Mouse (Mus musculus) left cerebral cortex, adult 18-20 months (tissue): Measurements from ENCODE around the gene Mpl. TPM values are rescaled to one million over a fixed set of nuclear protein-coding genes. Genes with fewer than 3 reads are reported as not detected.

Experiments used
- DNase-seq, 2 experiments: peaks; one replicate each; pipeline ENCODE4 v3.0.0; 2021 to 2022; ENCODE audit warnings: low spot score in 2 of 2, mixed read lengths in 1 of 2
- total RNA-seq, 2 experiments: library from RNA; stranded (reverse); gene quantifications; 2 replicates each; pipeline ENCODE4 v1.2.3; 2021

Mpl gene
- total RNA-seq, 2 experiments from 2014 or later: 0.51 to 0.91 TPM

GRCm38 (mm10) chr4:118428531-118429214, 28.6 kb downstream of the Mpl start:
- DNase-seq: no peak

DNA sequence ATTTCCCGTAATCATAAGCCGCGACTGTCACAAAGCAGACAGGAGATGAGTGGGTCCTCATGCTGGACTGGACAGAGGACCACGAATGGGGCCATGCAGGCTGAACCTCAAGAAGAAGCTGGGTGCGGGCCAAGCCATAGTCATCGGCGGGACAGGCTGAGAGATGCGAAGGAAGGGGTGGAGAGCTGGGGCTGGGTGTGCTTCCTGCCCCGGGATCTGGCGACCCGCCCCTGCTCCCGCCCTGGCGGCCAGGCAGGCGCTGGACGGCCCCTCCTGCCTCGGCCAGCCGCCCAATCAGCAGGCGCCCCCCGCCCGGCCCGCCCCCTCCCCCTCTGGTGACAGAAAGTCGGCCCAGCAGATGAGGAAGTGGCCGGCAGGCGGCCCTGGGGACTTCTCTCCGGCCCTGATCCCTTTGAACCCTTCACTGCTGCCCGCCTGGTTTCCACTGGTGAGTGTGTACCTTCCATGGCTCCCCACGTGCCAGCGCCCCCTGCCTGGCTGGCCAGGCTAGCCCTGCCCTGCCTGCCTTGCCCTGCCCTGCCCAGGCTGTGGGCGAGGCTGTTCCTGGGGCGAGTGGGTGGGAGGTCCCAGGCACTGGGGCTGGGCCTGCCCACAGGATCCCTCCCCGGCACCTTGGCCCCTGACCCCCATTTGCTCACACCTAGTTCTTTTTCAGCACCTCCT, 29.4 kb downstream of the Mpl start, which contains the start of gene Elovl1:
Gene Elovl1, plus strand, starts transcription at position 326 of the 684 bp plus-strand sequence.
- DNase-seq: peak; percentile 59

GRCm38 (mm10) chr4:118427415-118427767, 29.9 kb downstream of the Mpl start:
- DNase-seq: no peak

DNA sequence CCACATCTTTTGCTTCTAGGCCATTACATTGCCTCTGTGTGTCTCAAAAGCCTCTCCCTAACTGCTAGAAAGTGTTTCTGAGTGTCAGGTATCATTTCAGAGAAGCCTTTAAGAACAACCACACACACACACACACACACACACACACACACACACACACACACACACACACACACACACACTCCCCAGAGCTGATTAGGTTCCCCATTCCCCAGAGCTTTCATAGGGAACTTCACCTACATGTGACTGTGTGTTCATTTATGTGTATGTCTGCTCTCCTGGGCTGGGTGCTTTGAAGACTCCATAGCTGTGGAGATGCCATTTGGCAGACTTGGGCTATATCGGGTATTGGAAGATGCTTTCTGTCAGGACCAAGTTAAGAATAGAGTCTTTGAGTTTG, 31.9 kb downstream of the Mpl start:
- no peak for DNase-seq

GRCm38 (mm10) chr4:118424541-118425160, 32.7 kb downstream of the Mpl start:
- DNase-seq: no peak

DNA sequence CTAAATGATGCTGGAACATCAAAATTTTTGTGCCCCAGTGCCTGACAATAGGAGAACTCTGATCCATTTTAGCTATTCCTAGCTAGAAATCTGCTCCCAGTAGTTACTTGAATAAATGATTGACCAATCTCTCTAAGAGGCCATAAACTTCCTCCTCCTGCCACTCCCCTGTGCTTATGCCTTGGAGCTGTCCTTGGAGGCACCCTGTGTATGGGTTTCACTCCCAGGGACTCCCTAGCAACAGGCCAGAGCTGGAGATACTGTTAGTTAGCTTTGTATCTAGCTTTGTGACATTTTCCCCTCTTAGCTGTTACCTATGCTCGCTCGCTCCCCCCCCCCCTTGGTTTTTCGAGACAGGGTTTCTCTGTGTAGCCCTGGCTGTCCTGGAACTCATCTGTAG, 35.9 kb downstream of the Mpl start:
- DNase-seq: no peak

GRCm38 (mm10) chr4:118417112-118417797, 40.1 kb downstream of the Mpl start:
- no peak for DNase-seq

DNA sequence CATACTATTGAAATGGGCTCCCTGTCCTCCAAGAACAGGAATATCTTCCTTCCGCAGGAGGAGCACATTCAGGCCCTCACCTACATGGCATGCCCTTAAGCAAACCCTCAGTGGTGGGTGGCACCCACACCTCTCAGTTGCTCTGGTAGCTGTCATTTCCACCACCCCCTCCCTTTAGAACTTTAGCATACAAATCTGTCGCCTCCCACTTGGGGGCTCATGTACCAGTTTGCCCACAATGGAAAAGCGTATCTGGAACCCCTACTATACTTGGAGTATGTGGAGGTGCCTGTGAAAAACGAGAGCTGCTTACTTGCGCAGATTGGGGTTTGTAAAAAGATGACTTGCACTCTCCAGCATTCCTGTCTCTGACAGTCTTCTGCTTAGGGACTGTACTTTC, 41.0 kb downstream of the Mpl start:
- peak in 1 of 2 experiments; percentile 34 for DNase-seq

- no peak for DNase-seq
Observed at GRCm38 (mm10) chr4:118415779-118416178, 41.5 kb downstream of the Mpl start.

GRCm38 (mm10) chr4:118413553-118413952, 43.8 kb downstream of the Mpl start:
- no peak for DNase-seq

DNA sequence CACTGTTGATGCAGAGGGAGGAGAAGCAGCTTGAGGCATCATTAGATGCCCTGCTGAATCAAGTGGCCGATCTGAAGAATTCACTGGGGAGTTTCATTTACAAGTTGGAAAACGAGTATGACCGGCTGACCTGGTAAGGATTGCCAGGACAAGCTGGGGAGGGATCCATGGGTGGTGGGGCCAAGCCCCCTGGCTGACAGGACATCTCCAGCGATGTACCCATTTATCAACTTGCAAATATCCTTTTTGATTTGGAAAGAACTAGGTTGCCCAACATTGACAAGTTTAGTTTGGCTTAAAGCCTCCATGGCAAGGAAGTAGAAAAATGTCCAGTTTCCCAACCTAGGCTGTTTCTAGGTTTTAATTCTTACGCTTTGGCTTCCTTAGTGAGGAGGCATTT, 46.4 kb downstream of the Mpl start:
- no peak for DNase-seq

GRCm38 (mm10) chr4:118409142-118409900, 48.0 kb downstream of the Mpl start, which contains the start of the genes Szt2 and Med8:
Gene Szt2, minus strand, starts transcription at chr4:118409273.
Gene Med8, plus strand, starts transcription at chr4:118409337.
- peak; percentile 86 to 92 for DNase-seq

DNA sequence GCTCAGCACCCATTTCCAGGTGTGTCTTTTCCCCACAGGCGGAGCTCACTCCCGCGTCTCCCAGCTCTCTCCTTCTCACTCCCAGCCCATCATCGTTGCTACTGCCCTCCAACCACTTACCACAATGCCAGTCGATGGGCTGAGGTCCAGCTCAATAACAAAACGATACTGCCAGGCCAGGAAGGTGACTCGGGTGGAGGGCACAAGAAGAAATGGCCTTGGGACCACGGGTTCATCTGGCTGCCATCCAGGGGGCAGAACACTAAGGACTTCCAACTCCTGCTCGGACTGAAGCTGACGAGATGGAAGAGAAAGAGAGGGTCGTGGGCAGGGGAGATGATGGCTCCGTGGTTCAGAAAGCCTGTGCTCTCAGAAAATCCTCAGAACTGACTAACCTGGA, 54.6 kb downstream of the Mpl start:
- DNase-seq: no peak

GRCm38 (mm10) chr4:118401918-118402317, 55.4 kb downstream of the Mpl start:
- DNase-seq: no peak

- no peak for DNase-seq
Observed at GRCm38 (mm10) chr4:118401421-118401820, 55.9 kb downstream of the Mpl start.

GRCm38 (mm10) chr4:118398400-118398799, 58.9 kb downstream of the Mpl start:
- no peak for DNase-seq

DNA sequence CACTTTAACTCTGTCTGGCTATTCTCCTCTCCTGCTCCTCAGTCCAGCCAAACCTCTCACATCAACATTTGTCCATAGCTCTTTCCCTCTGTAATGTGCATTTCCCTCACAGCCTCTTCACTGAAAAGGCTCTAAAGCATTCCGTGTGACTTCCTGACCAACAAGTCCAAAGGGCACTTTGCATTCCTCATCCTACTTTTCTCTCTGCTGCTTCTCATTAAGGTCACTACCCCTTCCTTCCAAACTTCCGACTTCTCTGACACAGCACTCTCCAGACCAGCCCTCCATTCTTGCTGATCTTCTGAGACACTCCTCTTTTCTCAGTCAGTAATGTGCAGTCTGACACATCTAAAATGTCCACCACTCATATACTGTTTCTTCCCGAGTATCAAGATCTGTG, 60.9 kb downstream of the Mpl start:
- no peak for DNase-seq

- no peak for DNase-seq
Observed at GRCm38 (mm10) chr4:118395289-118395688, 62.0 kb downstream of the Mpl start.

- DNase-seq: no peak
Observed at GRCm38 (mm10) chr4:118394505-118394904, 62.8 kb downstream of the Mpl start.
